Mouse (Mus musculus): ENCODE data around the gene Dtymk. TPM values are rescaled to one million over a fixed set of nuclear protein-coding genes. Genes with fewer than 3 reads are reported as not detected.

Dtymk gene
- total and polyA plus RNA-seq, 3 experiments: 193 to 454 (median 391) TPM

DNA sequence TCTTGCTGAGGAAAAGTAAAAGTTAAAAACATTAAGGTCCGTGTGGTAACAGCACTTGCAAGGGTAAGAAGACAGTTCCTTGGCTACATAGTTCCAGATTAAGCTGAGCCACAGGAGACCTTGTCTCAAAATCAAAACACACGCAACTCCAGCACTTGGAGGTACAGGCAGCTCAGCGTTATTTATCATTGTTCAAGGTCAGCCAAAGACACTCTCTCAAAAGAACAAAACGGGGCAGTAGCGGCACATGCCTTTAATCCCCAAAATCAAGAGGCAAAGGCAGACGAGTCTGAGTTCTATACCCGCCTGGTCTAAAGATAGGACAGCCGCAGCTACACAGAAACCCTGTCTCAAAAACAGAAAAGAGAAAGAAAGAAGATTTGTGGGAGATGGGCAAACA, 5.8 kb downstream of the Dtymk start:
- H3K4me1 ChIP-seq (ENCODE audit: control insufficient read depth in 1 of 2, insufficient read depth in 2 of 2, low read length in 2 of 2): peaks cover 5 to 32% of the 10 kb centered on the region in 2 experiments
- H3K9me3 ChIP-seq (replicated peaks; ENCODE audit: insufficient read depth, low read length): no peaks in the 10 kb centered on the region

GRCm38 (mm10) chr1:93794526-93794925, 7.2 kb downstream of the Dtymk start:
- Histone ChIP-seq H3K4me3 (ENCODE audit: control insufficient read depth in 1 of 2, insufficient read depth in 1 of 2, low read depth in 2 of 2, low read length in 2 of 2) (no peak overlapping the region), H3K4me1 (ENCODE audit: control insufficient read depth in 1 of 2, insufficient read depth in 2 of 2, low read length in 2 of 2) (peaks cover 2 to 21% of the 10 kb centered on the region in 2 experiments; a peak in 3 of 4 replicates), H3K36me3 (ENCODE audit: control insufficient read depth in 1 of 2, insufficient read depth in 2 of 2, low read length in 2 of 2) (peaks cover 27 to 39% of the 10 kb centered on the region in 2 experiments), H3K9ac (ENCODE audit: control insufficient read depth, low read depth, low read length, poor library complexity, severe bottlenecking) (no peak overlapping the region), H3K9me3 (replicated peaks; ENCODE audit: insufficient read depth, low read length) (no peaks in the 10 kb centered on the region), H3K27ac (ENCODE audit: control insufficient read depth, low read depth, low read length) (no peak overlapping the region), H3K27me3 (ENCODE audit: control insufficient read depth in 1 of 2, insufficient read depth in 2 of 2, low read length in 2 of 2) (no peaks in the 10 kb centered on the region), H3K79me2 (ENCODE audit: control insufficient read depth, insufficient read depth, low read length, poor library complexity) (peaks cover 14% of the 10 kb centered on the region)
- peak; percentile 15 for DNase-seq (ENCODE audit: low read depth, low spot score)
- TF ChIP-seq POLR2A (IDR thresholded peaks at IDR 0.05; ENCODE audit: control insufficient read depth in 1 of 2, insufficient read depth in 1 of 2, low read depth in 1 of 2, low read length in 2 of 2, poor library complexity in 1 of 2) (no peak; a peak in 1 of 4 replicates), POLR2AphosphoS2 (IDR thresholded peaks at IDR 0.05; ENCODE audit: low read length) (no peak), RAD21 (IDR thresholded peaks at IDR 0.05; ENCODE audit: low read depth, low read length) (no peak), ETS1 (IDR thresholded peaks at IDR 0.05; ENCODE audit: low read depth, low read length) (no peak), JUND (IDR thresholded peaks at IDR 0.05; ENCODE audit: low read depth, low read length) (no peak), TBP (IDR thresholded peaks at IDR 0.05; ENCODE audit: low read depth, low read length) (no peak), ELF1 (IDR thresholded peaks at IDR 0.05; ENCODE audit: low read depth, low read length) (no peak), MAFK (IDR thresholded peaks at IDR 0.05; ENCODE audit: borderline replicate concordance, low read depth, low read length) (no peak)

More for the DNA sequence above, 5.8 kb downstream of the Dtymk start:
- H3K9ac ChIP-seq (ENCODE audit: control insufficient read depth, low read depth, low read length, poor library complexity, severe bottlenecking): no peak overlapping the region
- peaks cover 25% of the 10 kb centered on the region for H3K79me2 ChIP-seq (ENCODE audit: control insufficient read depth, insufficient read depth, low read length, poor library complexity)
- no peak for DNase-seq (ENCODE audit: low read depth, low spot score)
- no peak overlapping the region for H3K4me3 ChIP-seq (ENCODE audit: control insufficient read depth in 1 of 2, insufficient read depth in 1 of 2, low read depth in 2 of 2, low read length in 2 of 2)
- TF ChIP-seq CTCF (IDR thresholded peaks at IDR 0.05 in 2 of 3, conservative IDR thresholded peaks at IDR 0.05 in 1 of 3; ENCODE audit: control insufficient read depth in 1 of 3, insufficient read depth in 1 of 3, low read depth in 2 of 3, low read length in 3 of 3, poor library complexity in 1 of 3, severe bottlenecking in 1 of 3) (no peak), MEF2A (IDR thresholded peaks at IDR 0.05; ENCODE audit: extremely low read depth, insufficient replicate concordance, low read depth, low read length, poor library complexity, severe bottlenecking) (no peak), EP300 (IDR thresholded peaks at IDR 0.05; ENCODE audit: low read depth in 1 of 2, low read length in 2 of 2) (no peak), USF1 (IDR thresholded peaks at IDR 0.05; ENCODE audit: low read depth, low read length) (no peak), POLR2AphosphoS2 (IDR thresholded peaks at IDR 0.05; ENCODE audit: low read length) (no peak; the same call in 1 of the 2 replicates), POLR2A (IDR thresholded peaks at IDR 0.05; ENCODE audit: control insufficient read depth in 1 of 2, insufficient read depth in 1 of 2, low read depth in 1 of 2, low read length in 2 of 2, poor library complexity in 1 of 2) (0 out of 4 replicates have a peak, but pooled peaks of 1 of the 2 experiments have one; percentile 17), SIN3A (IDR thresholded peaks at IDR 0.05; ENCODE audit: low read length) (no peak)
- no peak overlapping the region for H3K27ac ChIP-seq (ENCODE audit: control insufficient read depth, low read depth, low read length)
- H3K36me3 ChIP-seq (ENCODE audit: control insufficient read depth in 1 of 2, insufficient read depth in 2 of 2, low read length in 2 of 2): peaks cover 38 to 45% of the 10 kb centered on the region in 2 experiments
- H3K27me3 ChIP-seq (ENCODE audit: control insufficient read depth in 1 of 2, insufficient read depth in 2 of 2, low read length in 2 of 2): no peaks in the 10 kb centered on the region

DNA sequence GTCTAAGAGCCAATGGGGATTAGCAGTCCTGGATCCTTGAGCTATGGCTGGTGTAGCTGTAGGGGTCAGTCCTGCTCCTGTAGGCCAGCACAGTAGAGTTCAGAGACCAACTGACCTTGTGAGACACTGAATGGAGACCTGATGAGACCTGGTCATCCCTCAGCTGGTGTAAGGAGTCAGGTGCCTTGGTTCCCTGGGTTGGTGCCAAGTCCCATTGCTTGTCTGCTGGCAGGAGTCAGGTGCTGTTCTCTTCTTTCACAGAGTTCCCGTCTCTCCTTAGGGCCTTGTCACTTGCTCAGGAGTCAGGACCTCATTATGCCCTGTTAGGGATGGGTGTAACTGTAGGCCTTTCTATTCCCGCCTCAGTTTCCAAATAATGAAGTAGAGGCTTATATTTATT, 14.8 kb downstream of the Dtymk start:
- no peak overlapping the region for H3K4me3 ChIP-seq (ENCODE audit: control insufficient read depth in 1 of 2, insufficient read depth in 1 of 2, low read depth in 2 of 2, low read length in 2 of 2)
- no peak overlapping the region for H3K27ac ChIP-seq (ENCODE audit: control insufficient read depth, low read depth, low read length)
- no peak overlapping the region for H3K9ac ChIP-seq (ENCODE audit: control insufficient read depth, low read depth, low read length, poor library complexity, severe bottlenecking)
- TF ChIP-seq ZNF384 (IDR thresholded peaks at IDR 0.05; ENCODE audit: low read depth, low read length) (no peak), E2F4 (IDR thresholded peaks at IDR 0.05; ENCODE audit: borderline replicate concordance, low read depth, low read length) (no peak), RAD21 (IDR thresholded peaks at IDR 0.05; ENCODE audit: low read depth, low read length) (no peak), MAZ (IDR thresholded peaks at IDR 0.05; ENCODE audit: low read depth, low read length) (no peak), BHLHE40 (IDR thresholded peaks at IDR 0.05; ENCODE audit: borderline replicate concordance, low read depth, low read length) (no peak), POLR2A (IDR thresholded peaks at IDR 0.05; ENCODE audit: control insufficient read depth in 1 of 2, insufficient read depth in 1 of 2, low read depth in 1 of 2, low read length in 2 of 2, poor library complexity in 1 of 2) (peak in 1 of 2 experiments; percentile 35; a peak in 1 of 4 replicates), CHD1 (IDR thresholded peaks at IDR 0.05; ENCODE audit: low read depth, low read length) (no peak)
- H3K27me3 ChIP-seq (ENCODE audit: control insufficient read depth in 1 of 2, insufficient read depth in 2 of 2, low read length in 2 of 2): no peaks in the 10 kb centered on the region
- no peaks in the 10 kb centered on the region for H3K4me1 ChIP-seq (ENCODE audit: control insufficient read depth in 1 of 2, insufficient read depth in 2 of 2, low read length in 2 of 2)
- H3K9me3 ChIP-seq (replicated peaks; ENCODE audit: insufficient read depth, low read length): no peaks in the 10 kb centered on the region
- no peaks in the 10 kb centered on the region for H3K79me2 ChIP-seq (ENCODE audit: control insufficient read depth, insufficient read depth, low read length, poor library complexity)
- no peak for DNase-seq (ENCODE audit: low read depth, low spot score)
- H3K36me3 ChIP-seq (ENCODE audit: control insufficient read depth in 1 of 2, insufficient read depth in 2 of 2, low read length in 2 of 2): peaks cover 0 to 31% of the 10 kb centered on the region in 2 experiments; a peak in 2 of 4 replicates

Measured in MEL (cell line).